In the genomic region with DNA sequence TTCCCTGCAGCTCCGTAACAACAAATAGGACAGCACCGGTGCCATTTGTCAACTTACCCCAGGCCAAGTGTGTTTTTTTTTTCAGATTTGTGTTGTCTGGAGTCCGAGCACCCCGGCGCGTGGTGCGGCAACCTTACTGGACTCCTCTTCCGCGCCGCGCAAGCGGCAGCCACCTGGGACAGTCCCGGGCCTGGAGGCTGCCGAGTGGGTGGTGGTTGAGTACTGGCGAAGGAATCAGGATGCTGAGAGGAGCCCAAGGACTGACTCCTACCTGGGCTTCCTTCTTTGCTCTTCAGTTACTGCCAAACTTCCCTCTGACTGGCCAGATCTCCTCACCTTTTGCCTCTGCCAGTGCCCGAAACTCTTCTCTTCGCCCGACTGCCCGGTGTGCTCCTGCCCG, we compare ENCODE assay signal across 9 mouse cellular contexts. TPM values are rescaled to one million over a fixed set of nuclear protein-coding genes. Genes with fewer than 3 reads are reported as not detected.
DNase-seq lines count a peak whose midpoint lies in the region; ATAC-seq and TF ChIP-seq lines count a peak whose summit lies in the region.
"Had no signal": no experiment of that assay in that cellular context is flagged by ENCODE, and none has a peak within 500 bp of the region (broad histone marks: within the 10 kb centered on the region; RNA-seq: fewer than 3 reads in every experiment).

No protein-coding gene starts in this region.

- intact Hi-C loops in gastrocnemius, postnatal 36 days (cut with DNase I) = no loop called here

- H3K4me3 ChIP-seq in heart, postnatal 0 days (ENCODE audit: low read depth, low read length) = peak overlapping the region; percentile 49
- peak overlapping the region; percentile 36; the same call in 1 of the 2 replicates for H3K4me3 ChIP-seq in embryonic facial prominence, embryonic 11.5 days (ENCODE audit: low read depth, low read length)
- H3K4me3 ChIP-seq in forebrain, embryonic 16.5 days (replicated peaks; ENCODE audit: low read length) = peak overlapping the region; percentile 47
- 0 out of 2 replicates have a peak overlapping the region, but pooled peaks have one; percentile 48 for H3K4me3 ChIP-seq in liver, postnatal 0 days (ENCODE audit: low read depth, low read length)

- H3K36me3 ChIP-seq in heart, postnatal 0 days (replicated peaks; ENCODE audit: control insufficient read depth, insufficient read depth, low read length) = no peaks in the 10 kb centered on the region
- no peaks in the 10 kb centered on the region for H3K36me3 ChIP-seq in embryonic facial prominence, embryonic 11.5 days (replicated peaks; ENCODE audit: control insufficient read depth, insufficient read depth, low read depth, low read length)
- no peaks in the 10 kb centered on the region for H3K36me3 ChIP-seq in forebrain, embryonic 16.5 days (ENCODE audit: control insufficient read depth, insufficient read depth)
- H3K36me3 ChIP-seq in liver, postnatal 0 days (replicated peaks; ENCODE audit: insufficient read depth, low read length) = no peaks in the 10 kb centered on the region

- H3K4me1 ChIP-seq in heart, postnatal 0 days (ENCODE audit: control insufficient read depth, insufficient read depth) = no peaks in the 10 kb centered on the region
- H3K4me1 ChIP-seq in embryonic facial prominence, embryonic 11.5 days (ENCODE audit: control insufficient read depth, insufficient read depth, low read length) = no peaks in the 10 kb centered on the region
- no peaks in the 10 kb centered on the region for H3K4me1 ChIP-seq in forebrain, embryonic 16.5 days (replicated peaks; ENCODE audit: control insufficient read depth, insufficient read depth, low read length)
- H3K4me1 ChIP-seq in liver, postnatal 0 days (ENCODE audit: insufficient read depth) = no peaks in the 10 kb centered on the region

- no peak for TF ChIP-seq EP300 in heart, postnatal 0 days (IDR thresholded peaks at IDR 0.05; ENCODE audit: low read depth)
- no peak for TF ChIP-seq EP300 in liver, postnatal 0 days (IDR thresholded peaks at IDR 0.05; ENCODE audit: low read depth)

- H3K4me2 ChIP-seq in heart, postnatal 0 days (ENCODE audit: low read depth, low read length) = peak overlapping the region; percentile 77
- peak overlapping the region; percentile 69 for H3K4me2 ChIP-seq in embryonic facial prominence, embryonic 11.5 days (ENCODE audit: low read depth, low read length)
- peak overlapping the region; percentile 63 for H3K4me2 ChIP-seq in forebrain, embryonic 16.5 days (ENCODE audit: low read length)
- peak overlapping the region; percentile 59 for H3K4me2 ChIP-seq in liver, postnatal 0 days (ENCODE audit: low read depth, low read length)

- 0 out of 2 replicates have a peak, but pooled peaks cover 7% of the 10 kb centered on the region for H3K27me3 ChIP-seq in heart, postnatal 0 days (ENCODE audit: control insufficient read depth, insufficient read depth, low read length)
- H3K27me3 ChIP-seq in embryonic facial prominence, embryonic 11.5 days (ENCODE audit: control insufficient read depth, insufficient read depth, low read length) = peaks cover 10% of the 10 kb centered on the region; the same call in 1 of the 2 replicates
- H3K27me3 ChIP-seq in forebrain, embryonic 16.5 days (replicated peaks; ENCODE audit: control insufficient read depth, insufficient read depth, low read length) = peaks cover 3% of the 10 kb centered on the region; the same call in 1 of the 2 replicates
- 0 out of 2 replicates have a peak, but pooled peaks cover 5% of the 10 kb centered on the region for H3K27me3 ChIP-seq in liver, postnatal 0 days (ENCODE audit: insufficient read depth, low read length)

- DNase-seq in heart, postnatal 0 days (ENCODE audit: low spot score) = no peak
- DNase-seq in heart, adult 8-10 months (ENCODE audit: low spot score) = no peak
- no peak for DNase-seq in embryonic facial prominence, embryonic 11.5 days (ENCODE audit: low spot score)
- DNase-seq in liver, postnatal 0 days = peak; percentile 9
- DNase-seq in urinary bladder, postnatal 10 days (ENCODE audit: low spot score) = no peak
- DNase-seq in gastrocnemius, postnatal 36 days = no peak
- DNase-seq in yolk sac, embryonic 10.5 days (ENCODE audit: low spot score) = no peak
- DNase-seq: lung, postnatal 36 days had no signal

- no peak overlapping the region for H3K27ac ChIP-seq in heart, postnatal 0 days (ENCODE audit: low read depth)
- H3K27ac ChIP-seq in embryonic facial prominence, embryonic 11.5 days (replicated peaks; ENCODE audit: low read depth, low read length) = no peak overlapping the region
- no peak overlapping the region for H3K27ac ChIP-seq in forebrain, embryonic 16.5 days (ENCODE audit: low read length)
- H3K27ac ChIP-seq in liver, postnatal 0 days (ENCODE audit: low read depth) = no peak overlapping the region

- H3K9ac ChIP-seq in heart, postnatal 0 days (replicated peaks; ENCODE audit: low read depth, low read length) = no peak overlapping the region
- H3K9ac ChIP-seq in embryonic facial prominence, embryonic 11.5 days (replicated peaks; ENCODE audit: low read length) = no peak overlapping the region
- no peak overlapping the region for H3K9ac ChIP-seq in forebrain, embryonic 16.5 days (replicated peaks; ENCODE audit: low read depth, low read length)
- no peak overlapping the region for H3K9ac ChIP-seq in liver, postnatal 0 days (replicated peaks)

- no peak for TF ChIP-seq CTCF in heart, postnatal 0 days (IDR thresholded peaks at IDR 0.05; ENCODE audit: low read depth)
- TF ChIP-seq CTCF in liver, postnatal 0 days (IDR thresholded peaks at IDR 0.05; ENCODE audit: low read depth) = no peak

- no peaks in the 10 kb centered on the region for H3K9me3 ChIP-seq in heart, postnatal 0 days (replicated peaks; ENCODE audit: control insufficient read depth, low read length)
- no peaks in the 10 kb centered on the region for H3K9me3 ChIP-seq in embryonic facial prominence, embryonic 11.5 days (replicated peaks; ENCODE audit: control insufficient read depth, low read length)
- H3K9me3 ChIP-seq in forebrain, embryonic 16.5 days (ENCODE audit: control insufficient read depth, low read length) = no peaks in the 10 kb centered on the region
- H3K9me3 ChIP-seq in liver, postnatal 0 days (ENCODE audit: low read length) = no peaks in the 10 kb centered on the region

- 22% methylated on average over 20 of the region's 20 CpGs for WGBS in heart, postnatal 0 days
- WGBS in embryonic facial prominence, embryonic 11.5 days = 22% methylated on average over 20 of the region's 20 CpGs
- 24% methylated on average over 19 of the region's 20 CpGs for WGBS in forebrain, embryonic 16.5 days
- WGBS in liver, postnatal 0 days (ENCODE audit: insufficient replicate concordance) = 16% methylated on average over 17 of the region's 20 CpGs

- no peak for ATAC-seq in heart, postnatal 0 days (ENCODE audit: insufficient read depth, low read depth)
- no peak for ATAC-seq in embryonic facial prominence, embryonic 11.5 days (replicated peaks; ENCODE audit: insufficient number of reproducible peaks, low FRiP score, low TSS enrichment, low read depth)
- ATAC-seq in forebrain, embryonic 16.5 days = no peak
- ATAC-seq in liver, postnatal 0 days = no peak

RNA-seq across cellular contexts. Expression of gene Trpc5, which starts 0.2 kb away (rescaled TPM):
- total RNA-seq in heart, postnatal 0 days (2014; rRNA removed; ENCODE audit: low replicate concordance) = 0.11 TPM in 1 of 2 replicates, not detected in the other
- not detected in 2 replicates for polyA plus RNA-seq in heart, postnatal 0 days (2015; fragmentation: Nextera tagmentation; extraction: Ambion mirVana)
- total RNA-seq in heart, adult 8-10 months (2022) = not detected
- polyA plus RNA-seq in embryonic facial prominence, embryonic 11.5 days (2014; fragmentation: Nextera tagmentation; extraction: Ambion mirVana) = 0.18 and 0.33 TPM in 2 replicates
- 1.0 and 1.7 TPM in 2 replicates for polyA plus RNA-seq in forebrain, embryonic 16.5 days (2015; fragmentation: Nextera tagmentation; extraction: Ambion mirVana)
- polyA plus RNA-seq in liver, postnatal 0 days (2015; fragmentation: Nextera tagmentation; extraction: Ambion mirVana) = not detected in 2 replicates
- not detected for total RNA-seq in gastrocnemius, postnatal 36 days (2021)

RNA-seq across cellular contexts. Expression of gene Rtl4, which starts 1.0 kb away (rescaled TPM):
- total RNA-seq in heart, postnatal 0 days (2014; rRNA removed; ENCODE audit: low replicate concordance) = 0.15 TPM in 1 of 2 replicates, not detected in the other
- polyA plus RNA-seq in heart, postnatal 0 days (2015; fragmentation: Nextera tagmentation; extraction: Ambion mirVana) = 0.04 TPM in 2 replicates
- not detected for total RNA-seq in heart, adult 8-10 months (2022)
- 0.39 and 0.54 TPM in 2 replicates for polyA plus RNA-seq in embryonic facial prominence, embryonic 11.5 days (2014; fragmentation: Nextera tagmentation; extraction: Ambion mirVana)
- 0.25 and 0.54 TPM in 2 replicates for polyA plus RNA-seq in forebrain, embryonic 16.5 days (2015; fragmentation: Nextera tagmentation; extraction: Ambion mirVana)
- 0.86 and 1.4 TPM in 2 replicates for polyA plus RNA-seq in liver, postnatal 0 days (2015; fragmentation: Nextera tagmentation; extraction: Ambion mirVana)
- total RNA-seq in gastrocnemius, postnatal 36 days (2021) = not detected
